Mouse (Mus musculus) hindbrain, embryonic 16.5 days (tissue): ENCODE measurements around the gene Olfr593. TPM values are rescaled to one million over a fixed set of nuclear protein-coding genes. Genes with fewer than 3 reads are reported as not detected.
"Not testable (repeated sequence)": the region's sequence is repeated elsewhere in the genome, so short reads cannot be mapped to it uniquely, and the experiment has no call there.

Source experiments
- ATAC-seq: fragments of 200-750 bp; cut with Nextera tagmentation; 2 replicates; pipeline ENCODE4 v1.8.0; 2017; ENCODE audit warnings: moderate TSS enrichment, moderate library complexity
- H3K27ac ChIP-seq: fragments of 300-500 bp; sonication (generic); 2 replicates; pipeline ENCODE4 v1.5.1; 2014; ENCODE audit warnings: low read depth, mild to moderate bottlenecking, control low read depth, low read length, moderate library complexity
- H3K27me3 ChIP-seq: fragments of 300-500 bp; sonication (generic); replicated peaks from 2 replicates; pipeline ENCODE4 v1.6.1; 2014; ENCODE audit warnings: low read length; ENCODE audit not compliant: control insufficient read depth, insufficient read depth
- H3K36me3 ChIP-seq: fragments of 300-500 bp; sonication (generic); 2 replicates; pipeline ENCODE4 v1.6.1; 2014; ENCODE audit warnings: mild to moderate bottlenecking, low read length, moderate library complexity, mixed read lengths; ENCODE audit not compliant: control insufficient read depth, insufficient read depth
- H3K4me1 ChIP-seq: fragments of 300-500 bp; sonication (generic); 2 replicates; pipeline ENCODE4 v1.6.1; 2014; ENCODE audit warnings: low read depth, low read length; ENCODE audit not compliant: control insufficient read depth, insufficient read depth
- H3K4me2 ChIP-seq: fragments of 300-500 bp; sonication (generic); 2 replicates; pipeline ENCODE4 v1.6.1; 2014; ENCODE audit warnings: mild to moderate bottlenecking, low read length, control low read depth, moderate library complexity
- H3K4me3 ChIP-seq: fragments of 300-500 bp; sonication (generic); 2 replicates; pipeline ENCODE4 v1.5.1; 2014; ENCODE audit warnings: mild to moderate bottlenecking, low read length, control low read depth, moderate library complexity
- H3K9ac ChIP-seq: fragments of 300-500 bp; sonication (generic); 2 replicates; pipeline ENCODE4 v1.6.1; 2014; ENCODE audit warnings: low read depth, mild to moderate bottlenecking, control low read depth, low read length, moderate library complexity
- H3K9me3 ChIP-seq: fragments of 300-500 bp; sonication (generic); 2 replicates; pipeline ENCODE4 v1.6.1; 2014; ENCODE audit warnings: mild to moderate bottlenecking, low read length, moderate library complexity; ENCODE audit not compliant: control insufficient read depth
- WGBS: fragments of 180-500 bp; shearing (Covaris S2); extraction: QIAGEN DNeasy Blood & Tissue Kit; methylation state at CpG from one replicate; pipeline ENCODE4 v1.1.7; 2014; 5-methylcytosine and 5-hydroxymethylcytosine counted together
- microRNA-seq: library from miRNA; unstranded; fragments of <30 nt; microRNA quantifications from one replicate; pipeline ENCODE4, GENCODE M21; 2017
- polyA plus RNA-seq: library from polyadenylated mRNA; unstranded; fragments of >200 nt; fragmentation: Nextera tagmentation; extraction: Ambion mirVana; gene quantifications from 2 replicates; pipeline ENCODE4 v1.2.1, GENCODE M21; 2015

Gene Olfr593
- polyA plus RNA-seq = not detected in 2 replicates

- 83% methylated on average over 1 of the region's 1 CpGs for WGBS
- no peaks in the 10 kb centered on the region for H3K36me3 ChIP-seq
- H3K4me1 ChIP-seq = no peaks in the 10 kb centered on the region
- no peak for ATAC-seq
- H3K9ac ChIP-seq = no peak within 1 kb of the TSS
- no peaks in the 10 kb centered on the region for H3K27me3 ChIP-seq
- no peak within 1 kb of the TSS for H3K27ac ChIP-seq
- no peak within 1 kb of the TSS for H3K4me3 ChIP-seq
- H3K9me3 ChIP-seq = no peaks in the 10 kb centered on the region
- no peak within 1 kb of the TSS for H3K4me2 ChIP-seq
These were observed at the start of gene Olfr593 for GRCm38 (mm10) chr7:103211562-103211961. Olfr593 (plus strand) TSS chr7:103211862.

DNA sequence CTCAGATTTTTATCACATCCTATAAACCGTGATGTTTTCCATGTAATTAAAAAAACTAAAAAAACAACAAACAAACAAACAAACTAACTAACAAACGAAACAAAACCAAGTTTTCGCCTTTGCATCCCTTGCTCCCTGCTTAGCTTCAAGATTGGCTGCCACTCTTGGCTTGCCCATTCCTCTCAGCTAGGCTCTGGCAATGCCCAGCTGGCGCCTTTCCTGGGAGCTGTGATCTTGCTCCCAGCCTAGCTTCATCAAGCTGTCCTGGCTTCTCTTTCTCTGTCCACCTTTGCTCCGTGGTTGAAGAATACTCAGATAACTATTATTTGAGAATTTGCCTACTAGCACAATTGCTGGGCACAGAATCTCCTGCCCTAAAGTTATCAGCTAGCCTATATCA lies 42.0 kb upstream of the Olfr593 start:
- no peak for ATAC-seq
- WGBS = 72% methylated on average over 5 of the region's 5 CpGs

DNA sequence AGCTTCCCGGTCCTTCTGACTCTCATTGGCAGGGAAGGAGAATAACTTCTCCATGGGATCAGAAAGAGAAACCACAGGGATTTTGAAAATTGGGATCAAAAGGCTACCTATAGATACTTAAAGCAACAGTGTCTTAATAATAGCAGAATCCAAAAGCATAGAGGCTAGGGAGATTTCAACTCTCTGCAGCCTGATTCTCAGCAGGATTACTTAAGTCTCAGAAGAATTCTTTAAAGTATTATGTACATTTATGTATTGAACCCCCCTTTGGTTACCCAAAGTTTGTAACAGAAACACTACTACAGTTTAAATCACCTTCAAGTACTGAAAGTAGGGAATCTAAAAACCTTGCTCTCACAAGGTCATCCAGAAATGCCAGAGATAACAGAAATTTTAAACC lies 33.4 kb upstream of the Olfr593 start, which contains the start of gene Olfr591:
Olfr591 (minus strand) TSS at position 101 of the 400 bp plus-strand sequence.
- ATAC-seq = no peak
- H3K4me3 ChIP-seq = no peak within 1 kb of the TSS
- no peaks in the 10 kb centered on the region for H3K27me3 ChIP-seq
- no peak within 1 kb of the TSS for H3K4me2 ChIP-seq
- H3K4me1 ChIP-seq = no peaks in the 10 kb centered on the region
- H3K9ac ChIP-seq = no peak within 1 kb of the TSS
- H3K36me3 ChIP-seq = no peaks in the 10 kb centered on the region
- WGBS = 74% methylated on average over 1 of the region's 1 CpGs
- peaks cover 8% of the 10 kb centered on the region for H3K9me3 ChIP-seq
- no peak within 1 kb of the TSS for H3K27ac ChIP-seq

More for the DNA sequence above, 42.0 kb upstream of the Olfr593 start:
- H3K4me2 ChIP-seq = no peak overlapping the region
- H3K27me3 ChIP-seq = no peaks in the 10 kb centered on the region
- no peak overlapping the region for H3K27ac ChIP-seq
- H3K36me3 ChIP-seq = no peaks in the 10 kb centered on the region
- no peak overlapping the region for H3K9ac ChIP-seq
- H3K4me3 ChIP-seq = no peak overlapping the region
- H3K9me3 ChIP-seq = no peaks in the 10 kb centered on the region; the same call in 1 of the 2 replicates
- H3K4me1 ChIP-seq = no peaks in the 10 kb centered on the region

- not testable (repeated sequence) for H3K27me3 ChIP-seq, H3K4me3 ChIP-seq, ATAC-seq, H3K36me3 ChIP-seq, H3K4me1 ChIP-seq, H3K4me2 ChIP-seq, H3K27ac ChIP-seq, H3K9me3 ChIP-seq, H3K9ac ChIP-seq
- WGBS = 76% methylated on average over 1 of the region's 1 CpGs
These were observed 27.2 kb upstream of the Olfr593 start, which contains the start of gene Olfr592 for GRCm38 (mm10) chr7:103184503-103184902. Olfr592 (plus strand) TSS chr7:103184803.

DNA sequence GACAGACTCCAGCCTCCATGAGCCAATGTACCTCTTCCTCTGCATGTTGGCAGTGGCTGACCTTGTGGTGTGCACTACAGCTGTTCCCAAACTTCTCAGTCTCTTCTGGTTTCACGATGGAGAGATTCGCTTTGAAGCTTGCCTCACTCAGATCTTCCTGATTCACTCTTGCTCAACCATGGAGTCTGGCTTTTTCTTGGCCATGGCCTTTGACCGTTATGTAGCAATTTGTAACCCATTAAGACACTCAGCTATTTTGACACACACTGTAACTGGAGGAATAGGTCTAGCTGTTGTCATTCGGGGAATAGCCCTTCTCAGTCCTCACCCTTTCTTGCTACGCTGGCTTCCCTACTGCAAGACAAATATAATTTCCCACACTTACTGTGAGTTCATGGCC lies 388 bp downstream of the Olfr593 start:
- H3K4me2 ChIP-seq, H3K4me1 ChIP-seq, ATAC-seq, H3K4me3 ChIP-seq, H3K9ac ChIP-seq, H3K27ac ChIP-seq, H3K36me3 ChIP-seq, H3K27me3 ChIP-seq, H3K9me3 ChIP-seq: not testable (repeated sequence)
- WGBS = 89% methylated on average over 5 of the region's 5 CpGs

DNA sequence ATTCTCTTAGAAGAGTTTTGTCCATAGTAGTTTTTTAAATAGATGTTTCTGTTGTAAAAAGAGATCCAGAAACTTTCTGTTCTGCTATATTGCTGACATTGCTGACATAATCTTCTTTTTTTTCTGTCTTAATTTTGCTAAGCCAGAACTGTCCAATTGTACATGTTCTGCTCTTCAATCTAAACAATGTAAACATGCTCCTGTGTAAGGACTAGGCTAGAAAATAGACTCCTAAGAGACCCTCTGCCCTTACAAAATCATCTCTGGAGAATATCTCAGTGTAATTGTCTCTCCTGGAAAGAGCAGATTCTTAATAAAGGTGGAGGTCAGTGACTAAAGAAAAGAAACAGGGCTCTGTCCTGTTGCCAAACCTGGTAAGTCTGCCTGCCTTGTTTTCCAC lies 5.0 kb downstream of the Olfr593 start, which contains the start of gene Olfr594:
Olfr594 (plus strand) TSS at position 301 of the 400 bp plus-strand sequence.
- H3K9me3 ChIP-seq = no peaks in the 10 kb centered on the region
- no peaks in the 10 kb centered on the region for H3K4me1 ChIP-seq
- no peaks in the 10 kb centered on the region for H3K36me3 ChIP-seq
- no peaks in the 10 kb centered on the region for H3K27me3 ChIP-seq
- ATAC-seq = no peak
- no peak within 1 kb of the TSS for H3K4me2 ChIP-seq
- H3K4me3 ChIP-seq = no peak within 1 kb of the TSS
- no peak within 1 kb of the TSS for H3K9ac ChIP-seq
- no peak within 1 kb of the TSS for H3K27ac ChIP-seq

DNA sequence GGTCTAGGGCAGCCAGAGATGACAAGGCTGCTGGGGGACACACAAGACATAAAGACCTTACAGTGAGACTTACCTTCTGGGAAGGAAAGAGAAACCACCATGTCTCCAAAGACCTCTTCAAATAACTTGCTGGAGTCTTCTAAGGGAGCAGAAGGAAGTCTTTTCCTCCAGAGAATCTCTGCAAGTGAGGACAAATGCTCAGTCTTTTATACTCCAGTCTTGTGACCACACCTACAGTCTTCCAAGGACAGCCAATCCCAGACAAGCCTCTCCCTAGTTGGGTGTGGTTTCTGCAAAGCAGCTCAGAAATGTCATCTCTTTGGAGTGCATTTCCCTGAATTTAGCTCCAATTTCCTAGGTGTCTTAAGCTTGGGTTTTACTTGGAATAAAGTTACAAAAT lies 40.7 kb downstream of the Olfr593 start, which contains the start of gene Usp17ld:
Usp17ld (minus strand) TSS at position 101 of the 400 bp plus-strand sequence.
- not testable (repeated sequence) for H3K27me3 ChIP-seq, ATAC-seq, H3K27ac ChIP-seq, H3K4me1 ChIP-seq, H3K9ac ChIP-seq, H3K4me3 ChIP-seq, H3K4me2 ChIP-seq, H3K9me3 ChIP-seq, H3K36me3 ChIP-seq

Small RNA genes within 50 kb of the gene (microRNA-seq; reads per million reads assigned to microRNA genes)
- gene Gm25171 = not detected

Other genes starting within 250 kb of the Olfr593 start
- gene Olfr576, start 249.2 kb upstream of the Olfr593 start, polyA plus RNA-seq = not detected in 2 replicates
- gene Olfr577, start 235.9 kb upstream of the Olfr593 start, polyA plus RNA-seq = not detected in 2 replicates
- not detected in 2 replicates for gene Olfr578, start 222.5 kb upstream of the Olfr593 start, polyA plus RNA-seq
- gene Olfr582, start 173.8 kb upstream of the Olfr593 start, polyA plus RNA-seq = not detected in 2 replicates
- gene Olfr583, start 160.6 kb upstream of the Olfr593 start, polyA plus RNA-seq = not detected in 2 replicates
- gene Olfr584, start 130.0 kb upstream of the Olfr593 start, polyA plus RNA-seq = not detected in 2 replicates
- not detected in 2 replicates for gene Olfr585, start 114.1 kb upstream of the Olfr593 start, polyA plus RNA-seq
- gene Olfr586, start 86.2 kb upstream of the Olfr593 start, polyA plus RNA-seq = not detected in 2 replicates
- gene Olfr588-ps1, start 71.0 kb upstream of the Olfr593 start, polyA plus RNA-seq = not detected in 2 replicates
- gene Olfr589, start 55.5 kb upstream of the Olfr593 start, polyA plus RNA-seq = not detected in 2 replicates
- not detected in 2 replicates for gene Olfr591, start 33.5 kb upstream of the Olfr593 start, polyA plus RNA-seq
- gene Olfr592, start 27.1 kb upstream of the Olfr593 start, polyA plus RNA-seq = not detected in 2 replicates
- not detected in 2 replicates for gene Olfr594, start 5.1 kb downstream of the Olfr593 start, polyA plus RNA-seq
- gene Usp17ld, start 40.6 kb downstream of the Olfr593 start, polyA plus RNA-seq = not detected in 2 replicates
- gene Olfr596, start 93.8 kb downstream of the Olfr593 start, polyA plus RNA-seq = not detected in 2 replicates
- not detected in 2 replicates for gene Olfr597, start 104.5 kb downstream of the Olfr593 start, polyA plus RNA-seq
- not detected in 2 replicates for gene Olfr598, start 111.7 kb downstream of the Olfr593 start, polyA plus RNA-seq
- gene Olfr599, start 124.1 kb downstream of the Olfr593 start, polyA plus RNA-seq = not detected in 2 replicates
- gene Olfr600, start 137.8 kb downstream of the Olfr593 start, polyA plus RNA-seq = not detected in 2 replicates
- not detected in 2 replicates for gene Olfr601, start 150.8 kb downstream of the Olfr593 start, polyA plus RNA-seq
- gene Olfr603, start 174.3 kb downstream of the Olfr593 start, polyA plus RNA-seq = not detected in 2 replicates
- gene Usp17lc, start 203.2 kb downstream of the Olfr593 start, polyA plus RNA-seq = not detected in 2 replicates
- not detected in 2 replicates for gene Olfr605, start 233.6 kb downstream of the Olfr593 start, polyA plus RNA-seq
- gene Olfr606, start 237.2 kb downstream of the Olfr593 start, polyA plus RNA-seq = not detected in 2 replicates